Mouse (Mus musculus) erythroid progenitor cell, adult 5-6 weeks (primary cell): Measurements from ENCODE around the gene Calhm3. TPM values are rescaled to one million over a fixed set of nuclear protein-coding genes. Genes with fewer than 3 reads are reported as not detected.

Experiments
- ATAC-seq: replicated peaks from 2 replicates; pipeline ENCODE4 v1.8.0; 2016; ENCODE audit warnings: moderate number of reproducible peaks, mild to moderate bottlenecking, moderate TSS enrichment, inconsistent platforms; ENCODE audit not compliant: poor library complexity, low FRiP score, severe bottlenecking
- total RNA-seq, 2 experiments: library from RNA; stranded (forward) in 1 of 2; stranded (reverse) in 1 of 2; fragments of 150-400 nt in 1 of 2; fragments of 186-747, 209-891 nt in 1 of 2; gene quantifications; 2 replicates each; pipeline versions ENCODE4 v1.2.3 to v1.2.4; 2015 to 2017; ENCODE audit warnings: low replicate concordance in 2 of 2

Gene Calhm3
- total RNA-seq, 2 experiments from 2014 or later: not detected

- ATAC-seq: no peak
These were observed 26.9 kb downstream of the Calhm3 start for GRCm38 (mm10) chr19:47130551-47131125.

DNA sequence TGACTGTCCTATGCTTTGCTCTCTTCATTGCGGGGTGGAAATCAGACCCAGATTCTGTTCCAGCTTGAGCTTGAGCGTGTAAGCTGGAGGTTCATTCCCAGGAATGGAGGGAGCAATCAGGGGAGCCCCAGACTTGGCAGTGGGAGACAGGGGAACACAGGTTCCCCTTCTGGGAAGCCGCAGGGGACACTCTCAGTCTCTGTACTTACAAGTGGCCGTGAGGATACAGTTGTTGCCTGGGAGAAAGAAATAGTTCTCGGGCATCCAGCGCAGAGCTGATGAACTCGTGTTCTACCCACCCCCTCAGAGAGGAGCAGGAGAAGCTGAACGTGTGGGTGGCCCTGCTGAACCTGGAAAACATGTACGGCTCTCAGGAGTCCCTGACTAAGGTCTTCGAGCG, 28.7 kb downstream of the Calhm3 start:
- ATAC-seq: no peak

DNA sequence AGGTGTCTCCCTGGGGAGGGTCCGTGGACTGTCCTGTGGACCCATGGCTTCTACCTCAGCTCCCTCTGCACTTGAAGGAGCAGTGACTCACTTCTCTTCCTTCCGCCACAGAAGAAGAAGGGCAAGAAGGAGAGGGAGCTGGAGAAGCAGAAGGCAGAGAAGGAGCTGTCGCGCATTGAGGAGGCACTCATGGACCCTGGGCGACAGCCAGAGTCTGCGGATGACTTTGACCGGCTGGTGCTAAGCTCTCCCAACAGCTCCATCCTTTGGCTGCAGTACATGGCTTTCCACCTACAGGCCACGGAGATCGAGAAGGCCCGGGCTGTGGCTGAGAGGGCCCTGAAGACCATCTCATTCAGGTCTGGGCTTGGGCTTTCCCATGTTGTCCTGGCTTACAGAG, 29.4 kb downstream of the Calhm3 start:
- no peak for ATAC-seq

- ATAC-seq: no peak
These were observed 34.8 kb downstream of the Calhm3 start for GRCm38 (mm10) chr19:47122802-47123201.

DNA sequence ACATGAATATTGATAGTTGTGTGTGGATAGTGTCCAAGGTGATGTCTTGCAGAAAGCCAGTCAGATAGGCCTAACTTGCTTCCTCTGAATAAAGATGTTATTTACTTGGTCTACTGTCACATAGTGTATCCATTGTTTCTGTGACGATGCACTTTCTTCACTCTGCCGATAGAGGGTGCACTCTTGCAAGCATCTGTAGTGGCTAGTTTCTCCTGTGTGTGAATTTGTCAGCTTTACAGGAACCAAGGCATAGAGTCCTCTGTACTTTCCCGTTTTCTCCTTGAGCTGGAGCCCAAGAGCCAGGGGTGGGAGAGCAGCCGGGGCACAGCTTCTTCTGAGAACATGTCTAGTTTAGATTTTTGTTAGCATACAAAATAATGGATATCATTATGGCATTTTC, 36.5 kb downstream of the Calhm3 start:
- ATAC-seq: peak; percentile 78

DNA sequence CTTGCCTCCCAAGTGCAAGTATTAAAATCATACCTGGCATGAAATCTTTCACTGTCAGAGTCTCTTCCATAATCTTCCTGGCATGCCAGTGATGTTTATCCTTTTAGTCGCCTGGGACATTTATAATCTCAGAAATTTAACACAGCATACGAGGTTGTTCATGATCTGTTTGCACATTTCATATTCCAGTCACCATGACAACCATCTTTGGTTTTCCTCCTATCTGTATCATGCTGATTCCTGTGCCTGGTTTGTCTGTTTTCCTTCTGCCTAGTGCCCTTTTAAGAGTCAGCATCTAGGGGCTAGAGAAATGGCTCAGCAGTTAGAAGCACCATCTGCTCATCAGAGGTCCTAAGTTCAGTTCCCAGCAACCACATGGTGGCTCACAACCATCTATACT, 38.9 kb downstream of the Calhm3 start:
- no peak for ATAC-seq

DNA sequence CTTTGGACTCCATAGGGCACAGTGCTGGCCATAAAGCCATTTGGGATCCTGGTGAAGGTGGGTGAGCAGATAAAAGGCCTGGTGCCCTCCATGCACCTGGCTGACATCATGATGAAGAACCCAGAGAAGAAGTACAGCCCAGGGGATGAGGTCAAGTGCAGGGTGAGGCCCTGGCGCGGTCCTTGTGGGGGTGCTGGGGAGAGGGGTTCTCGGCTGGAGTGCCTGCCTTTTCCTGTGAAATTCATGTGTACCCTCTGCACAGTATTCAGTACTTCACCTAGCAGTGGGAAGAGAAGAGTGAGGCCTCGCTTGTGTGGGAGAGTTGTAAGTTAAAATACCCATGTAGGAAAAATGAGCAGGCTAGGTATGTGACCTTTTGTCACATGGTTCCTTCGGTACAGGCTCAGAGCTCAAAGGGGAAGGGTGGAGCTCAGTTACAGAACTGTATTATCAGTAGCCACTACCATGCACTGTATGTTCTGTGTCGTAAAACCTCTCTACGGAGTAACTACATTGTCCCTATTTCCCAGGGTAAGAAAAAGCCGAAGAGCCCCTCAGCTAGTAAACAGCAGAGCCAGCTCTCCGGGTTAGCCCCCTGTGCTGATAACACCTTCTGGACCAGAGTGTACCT, 52.8 kb downstream of the Calhm3 start:
- ATAC-seq: no peak

Other genes with a start within 250 kb of the Calhm3 start
- gene Ina, start 143.1 kb downstream of the Calhm3 start, total RNA-seq (2015; ENCODE audit: low replicate concordance): not detected in 2 replicates
- gene Ina, start 143.1 kb downstream of the Calhm3 start, total RNA-seq (2017; ENCODE audit: low replicate concordance): not detected in 2 replicates
- gene Nt5c2, start 142.6 kb downstream of the Calhm3 start, total RNA-seq (2015; ENCODE audit: low replicate concordance): 26.4 and 41.4 TPM in 2 replicates
- 34.8 and 47.9 TPM in 2 replicates for gene Nt5c2, start 142.6 kb downstream of the Calhm3 start, total RNA-seq (2017; ENCODE audit: low replicate concordance)
- 6.7 and 8.6 TPM in 2 replicates for gene Pcgf6, start 106.9 kb downstream of the Calhm3 start, total RNA-seq (2015; ENCODE audit: low replicate concordance)
- 0.61 and 1.4 TPM in 2 replicates for gene Pcgf6, start 106.9 kb downstream of the Calhm3 start, total RNA-seq (2017; ENCODE audit: low replicate concordance)
- gene Taf5, start 90.0 kb downstream of the Calhm3 start, total RNA-seq (2015; ENCODE audit: low replicate concordance): 19.5 and 19.7 TPM in 2 replicates
- gene Taf5, start 90.0 kb downstream of the Calhm3 start, total RNA-seq (2017; ENCODE audit: low replicate concordance): 26.1 and 28.5 TPM in 2 replicates
- gene Usmg5, start 67.1 kb downstream of the Calhm3 start, total RNA-seq (2015; ENCODE audit: low replicate concordance): 215 and 274 TPM in 2 replicates
- 74.4 and 133 TPM in 2 replicates for gene Usmg5, start 67.1 kb downstream of the Calhm3 start, total RNA-seq (2017; ENCODE audit: low replicate concordance)
- 1.4 and 3.4 TPM in 2 replicates for gene Pdcd11, start 67.0 kb downstream of the Calhm3 start, total RNA-seq (2015; ENCODE audit: low replicate concordance)
- 1.8 and 5.0 TPM in 2 replicates for gene Pdcd11, start 67.0 kb downstream of the Calhm3 start, total RNA-seq (2017; ENCODE audit: low replicate concordance)
- 1.7 and 4.0 TPM in 2 replicates for gene Calhm2, start 19.5 kb downstream of the Calhm3 start, total RNA-seq (2015; ENCODE audit: low replicate concordance)
- gene Calhm2, start 19.5 kb downstream of the Calhm3 start, total RNA-seq (2017; ENCODE audit: low replicate concordance): 0.83 and 1.0 TPM in 2 replicates
- gene Calhm1, start 13.5 kb downstream of the Calhm3 start, total RNA-seq (2015; ENCODE audit: low replicate concordance): not detected in 2 replicates
- gene Calhm1, start 13.5 kb downstream of the Calhm3 start, total RNA-seq (2017; ENCODE audit: low replicate concordance): not detected in 2 replicates
- not detected in 2 replicates for gene Neurl1a, start 21.1 kb upstream of the Calhm3 start, total RNA-seq (2015; ENCODE audit: low replicate concordance)
- gene Neurl1a, start 21.1 kb upstream of the Calhm3 start, total RNA-seq (2017; ENCODE audit: low replicate concordance): 0.68 TPM in 1 of 2 replicates, not detected in the other